Mouse (Mus musculus) cerebellum, adult 2 months (tissue): ENCODE data around the gene Pir.

Source experiments
- CTCF ChIP-seq: fragments of 200-500 bp; IDR thresholded peaks from 2 replicates; pipeline ENCODE4 v1.5.1; 2011; ENCODE audit warnings: low read depth, mild to moderate bottlenecking, control low read depth, low read length, moderate library complexity, borderline replicate concordance; ENCODE audit not compliant: insufficient read depth
- POLR2A ChIP-seq: fragments of 200-500 bp; IDR thresholded peaks from 2 replicates; pipeline ENCODE4 v1.6.1; 2011; ENCODE audit warnings: low read length, control low read depth, borderline replicate concordance; ENCODE audit not compliant: insufficient read depth

- TF ChIP-seq CTCF (no peak), POLR2A (no peak)
Measured at GRCm38 (mm10) chrX:164262286-164262685, 6.9 kb upstream of the Pir start.
